Mouse (Mus musculus) spleen, adult 18-20 months (tissue): ENCODE measurements around the gene Iqce.

Experiments used
- DNase-seq, 2 experiments: peaks; one replicate each; pipeline ENCODE4 v3.0.0; 2022; ENCODE audit warnings: mixed read lengths in 2 of 2

The Iqce gene

DNA sequence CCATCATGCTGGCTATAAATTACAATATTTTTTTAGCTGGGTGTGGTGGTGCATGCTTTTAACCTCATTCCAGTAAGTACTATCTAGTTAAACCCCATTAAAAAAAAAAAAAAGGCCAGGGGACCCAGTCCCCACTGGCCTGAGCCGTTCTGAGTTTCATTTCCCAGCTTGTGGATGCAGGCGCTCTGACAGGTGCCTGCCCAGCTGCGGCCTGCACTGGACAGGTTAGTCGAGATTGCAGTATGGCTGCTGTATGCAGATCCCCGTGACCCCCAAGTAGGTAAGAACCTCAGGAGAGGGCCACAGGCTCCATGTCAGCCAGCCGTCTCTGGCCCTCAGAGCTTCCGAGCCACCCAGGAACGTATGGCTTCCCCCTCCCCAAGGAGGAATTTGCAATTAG is 40.8 kb downstream of the Iqce start:
- DNase-seq: no peak

DNA sequence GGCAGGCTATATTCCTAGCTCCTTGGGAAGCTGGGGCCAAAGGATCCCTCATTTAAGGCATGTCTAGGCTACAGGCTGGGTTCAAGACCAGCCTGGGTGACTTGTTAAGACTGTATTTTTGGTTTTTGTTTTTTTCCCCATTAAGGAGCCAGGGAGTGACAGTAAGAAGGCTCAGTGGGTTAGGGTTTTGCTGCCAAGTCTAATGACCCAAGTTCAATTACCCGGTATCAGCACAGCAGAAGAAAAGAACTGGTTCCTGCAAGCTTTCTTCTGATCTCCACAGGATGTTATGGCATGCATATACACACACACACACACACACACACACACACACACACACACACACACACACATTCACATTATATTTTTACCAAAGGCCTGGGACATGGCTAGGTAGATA is 41.8 kb downstream of the Iqce start:
- DNase-seq: no peak

DNA sequence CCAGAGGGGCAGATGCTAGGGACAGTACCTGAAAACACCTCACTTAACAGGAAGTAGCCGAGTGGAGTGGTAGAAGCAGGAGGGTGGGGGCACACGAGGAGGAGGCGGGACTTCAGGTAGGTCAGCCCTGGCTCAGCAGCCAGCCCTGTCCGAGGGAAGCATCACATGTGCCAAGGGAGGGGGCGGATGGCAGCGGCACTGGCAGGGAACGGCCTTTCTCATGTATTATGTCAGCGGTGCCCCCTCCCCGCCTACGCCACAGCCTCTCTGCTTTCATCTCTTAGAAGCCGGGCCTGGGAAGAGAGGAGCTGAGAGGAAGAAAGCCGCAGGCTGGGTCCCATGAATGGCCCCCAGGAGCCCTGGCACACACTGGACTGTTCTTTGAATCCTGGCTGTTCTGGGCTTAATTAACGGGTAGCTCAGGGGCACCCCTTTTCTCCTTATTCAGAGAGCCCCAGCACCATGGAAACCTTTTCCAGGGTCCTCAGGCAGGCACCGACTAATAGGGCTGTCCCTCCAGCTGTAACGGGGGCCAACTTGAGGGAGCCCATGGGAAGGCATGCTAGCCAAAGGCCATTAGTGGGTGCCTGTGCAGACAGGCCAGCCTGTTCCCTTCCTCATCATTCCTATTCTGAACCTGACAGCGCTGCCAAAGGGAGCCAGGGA is 42.4 kb downstream of the Iqce start:
- DNase-seq: no peak

- DNase-seq: no peak
These were observed 47.9 kb downstream of the Iqce start for GRCm38 (mm10) chr5:140654096-140654845.

DNA sequence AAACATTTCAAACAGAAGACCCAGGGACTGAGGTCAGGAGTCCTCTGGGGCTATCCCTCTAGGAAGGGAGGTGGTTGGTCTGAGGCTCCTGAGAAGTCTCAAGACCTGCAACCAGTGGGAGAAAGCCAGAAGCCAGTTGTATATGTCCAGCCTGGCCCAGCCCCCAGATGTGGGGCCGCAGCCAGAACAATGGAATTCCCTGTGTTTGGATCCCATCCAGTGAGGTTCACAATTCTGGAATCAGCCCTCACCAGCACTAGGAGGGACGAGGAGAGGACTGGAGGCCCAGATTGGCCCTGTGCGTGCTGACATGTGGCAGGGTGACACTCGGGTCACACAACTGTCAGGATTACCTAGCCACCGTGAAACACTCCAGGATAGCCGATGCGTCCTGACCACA is 49.6 kb downstream of the Iqce start:
- DNase-seq: no peak

DNA sequence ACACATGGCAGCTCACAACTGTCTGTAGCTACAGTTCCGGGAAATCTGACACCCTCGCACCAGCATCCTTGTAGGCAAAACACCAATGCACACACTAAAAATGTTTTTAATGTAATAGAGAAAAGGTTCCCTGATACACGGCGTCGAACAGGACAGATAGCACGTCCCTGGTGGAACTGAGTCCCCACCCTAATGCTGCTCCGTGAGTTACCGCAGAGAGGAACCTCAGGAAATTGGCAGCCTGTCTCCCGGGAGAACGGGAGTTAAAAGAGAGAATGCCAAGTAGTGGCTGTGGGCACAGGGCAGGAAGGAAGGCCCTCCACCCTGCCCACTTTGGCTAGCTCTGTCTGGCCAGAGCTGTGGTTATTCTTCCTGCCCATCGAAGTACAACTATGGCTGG is 50.9 kb downstream of the Iqce start:
- DNase-seq: no peak

DNA sequence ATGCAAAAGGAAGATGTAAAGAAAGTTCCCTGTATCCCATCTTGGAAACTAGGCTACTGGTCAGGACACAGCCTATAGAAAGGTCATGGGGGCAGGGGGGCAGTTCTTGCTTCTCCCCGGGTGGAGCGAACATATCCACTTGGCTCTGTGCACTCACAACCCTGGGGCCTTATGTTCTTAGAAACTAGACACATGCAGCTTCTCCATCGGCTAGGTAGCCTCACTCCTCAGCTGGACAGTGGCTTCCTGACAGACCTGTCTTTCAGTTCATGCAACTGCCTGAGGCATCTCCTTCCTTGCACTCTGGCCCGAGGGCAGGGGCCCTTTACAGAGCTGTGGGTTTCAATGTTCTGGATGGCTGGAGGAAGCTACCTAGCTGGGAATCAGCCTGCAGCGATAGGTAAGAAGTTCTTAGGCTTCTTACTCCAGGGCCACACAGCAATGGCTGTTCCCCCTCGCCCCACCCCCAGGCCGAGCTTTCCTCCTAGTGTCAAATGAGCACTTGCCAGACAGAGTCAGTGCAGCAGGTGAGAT is 52.2 kb downstream of the Iqce start:
- no peak for DNase-seq

GRCm38 (mm10) chr5:140649101-140649667 is 53.0 kb downstream of the Iqce start:
- peak; percentile 96 to 97 for DNase-seq

GRCm38 (mm10) chr5:140648519-140649100 is 53.6 kb downstream of the Iqce start, which contains the start of gene Ttyh3:
Ttyh3 (minus strand) TSS chr5:140649031.
- no peak for DNase-seq

- DNase-seq: no peak
These were observed 54.2 kb downstream of the Iqce start for GRCm38 (mm10) chr5:140647821-140648518.

DNA sequence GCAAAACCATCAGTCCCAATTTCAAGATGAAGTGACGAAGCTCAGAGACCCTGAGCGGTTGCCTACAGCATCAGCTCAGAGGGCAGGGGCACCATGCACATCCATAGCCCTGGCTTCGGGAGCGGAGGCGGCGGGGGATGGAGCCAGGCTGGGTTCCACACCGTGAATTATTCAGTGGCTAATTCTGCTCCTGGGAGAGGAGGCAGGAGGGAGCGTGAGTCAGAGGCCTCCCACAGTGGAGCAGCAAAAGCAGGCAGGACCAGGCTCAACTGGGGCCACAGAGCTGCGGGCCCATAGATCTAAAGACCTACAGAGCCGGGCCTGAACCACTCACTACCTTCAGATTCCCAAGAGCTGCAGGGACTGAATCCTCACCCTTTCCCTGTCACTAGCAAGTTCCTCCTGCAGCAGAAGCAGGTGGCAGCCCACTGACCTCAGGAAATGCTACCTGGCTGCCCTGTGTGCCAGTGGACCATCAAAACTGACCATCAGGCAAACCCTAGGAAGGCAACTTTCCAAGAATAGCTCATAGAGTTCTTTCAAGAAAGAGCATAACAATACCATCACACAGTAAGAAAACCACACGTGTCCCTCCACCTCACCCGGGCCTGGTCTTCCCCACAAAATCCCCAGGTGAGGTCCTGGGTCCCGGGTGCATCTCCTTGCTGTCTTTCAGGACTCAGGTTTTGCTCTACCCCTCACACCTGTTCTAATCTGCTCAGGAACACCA is 55.0 kb downstream of the Iqce start:
- no peak for DNase-seq

DNA sequence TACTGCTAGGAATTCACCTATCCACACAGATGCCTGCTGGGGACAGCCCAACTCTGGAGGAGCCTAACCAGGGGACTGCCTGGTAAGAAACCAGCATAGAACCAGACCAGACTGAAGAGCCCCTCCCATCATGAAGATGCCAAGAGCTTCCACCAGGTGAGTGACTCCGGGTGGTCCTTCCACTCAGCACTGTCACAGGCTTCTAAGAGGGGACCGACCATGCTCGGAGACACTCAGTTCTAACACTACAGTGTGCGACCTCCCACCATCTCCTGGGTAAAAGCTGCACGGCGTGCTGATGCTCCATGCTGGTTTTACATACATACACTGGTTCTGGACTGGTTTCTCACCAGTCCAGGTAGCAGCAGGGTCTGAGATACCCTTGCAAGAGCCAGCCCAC is 56.0 kb downstream of the Iqce start:
- DNase-seq: no peak

DNA sequence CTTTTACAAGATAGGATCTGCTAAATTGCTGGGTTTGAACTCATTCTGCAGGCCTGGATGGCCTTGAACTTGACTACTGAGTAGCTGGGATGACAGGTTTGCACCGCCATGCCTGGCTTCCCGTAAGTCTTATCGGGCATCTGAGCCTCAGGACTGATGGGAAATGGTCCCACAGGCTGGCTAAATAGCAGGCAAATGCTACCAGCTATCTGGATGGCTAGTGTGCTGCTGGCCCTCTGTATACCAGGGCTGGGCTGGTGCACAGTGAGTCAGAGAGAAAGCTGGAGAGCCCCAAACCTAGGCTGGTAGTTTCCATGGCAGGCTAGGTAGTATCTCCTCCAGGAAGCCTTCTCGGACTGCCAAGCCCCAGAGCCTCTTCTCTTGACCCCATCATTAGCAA is 56.7 kb downstream of the Iqce start:
- no peak for DNase-seq

DNA sequence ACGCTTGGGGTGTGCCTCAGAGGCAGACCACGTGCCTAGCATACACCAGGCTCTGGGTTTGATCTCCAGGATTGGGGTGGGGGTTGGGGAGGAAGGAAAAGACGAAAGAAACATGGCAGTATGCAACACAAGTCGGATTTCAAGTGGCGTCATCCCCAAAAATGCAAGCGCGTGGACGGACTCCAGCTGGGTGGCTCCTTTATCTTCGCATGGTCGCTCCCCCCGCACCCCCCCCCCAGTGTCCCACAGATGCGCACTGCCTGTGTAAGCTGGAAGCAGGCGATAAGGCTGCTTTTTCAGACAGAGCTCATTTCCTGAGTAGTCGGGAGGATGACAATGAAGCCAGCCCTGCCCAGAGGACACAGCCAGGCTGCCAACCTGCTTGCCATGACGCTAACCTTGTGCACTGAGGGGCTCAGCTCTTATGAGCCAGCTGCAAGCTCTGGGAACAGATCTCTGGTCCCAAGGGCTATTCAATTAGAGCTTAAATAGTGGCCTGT is 57.4 kb downstream of the Iqce start:
- no peak for DNase-seq

DNA sequence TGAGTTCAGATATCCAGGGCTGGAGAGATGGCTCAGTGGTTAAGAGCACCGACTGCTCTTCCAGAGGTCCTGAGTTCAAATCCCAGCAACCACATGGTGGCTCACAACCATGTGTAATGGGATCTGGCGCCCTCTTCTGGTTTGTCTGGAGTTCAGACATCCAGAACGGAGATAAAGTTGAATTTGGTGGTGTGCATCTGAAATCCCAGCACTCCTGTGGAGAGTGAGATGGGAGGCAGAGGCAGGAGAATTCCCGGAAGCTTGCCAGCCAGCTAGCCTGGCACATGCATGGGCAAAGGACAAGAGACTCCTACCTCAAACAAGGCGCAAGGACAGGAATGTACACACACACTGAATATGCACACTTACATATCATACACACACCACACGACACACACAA is 57.9 kb downstream of the Iqce start:
- DNase-seq: no peak

GRCm38 (mm10) chr5:140642076-140642475 is 60.1 kb downstream of the Iqce start:
- DNase-seq: peak; percentile 66 to 68

- no peak for DNase-seq
These were observed 60.8 kb downstream of the Iqce start for GRCm38 (mm10) chr5:140641254-140641928.

DNA sequence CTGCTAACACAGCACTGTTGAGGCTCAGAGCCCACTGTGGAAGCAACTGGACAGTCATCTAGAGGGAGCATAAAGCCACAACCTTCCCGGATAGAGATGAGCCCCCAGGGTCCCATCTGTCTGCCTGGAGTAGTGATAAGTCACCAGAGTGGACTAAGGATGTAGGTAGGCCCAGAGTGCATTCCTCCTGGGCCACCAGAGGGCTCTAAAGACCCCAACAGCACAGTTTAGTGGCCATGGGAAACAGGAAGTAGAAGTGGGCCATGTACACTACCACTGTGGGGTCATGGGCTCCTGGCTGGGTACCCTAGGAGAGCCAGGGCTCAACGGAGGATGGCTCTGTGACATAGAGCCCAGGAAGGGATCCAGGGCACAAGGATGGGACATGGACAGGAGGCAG is 61.4 kb downstream of the Iqce start:
- DNase-seq: no peak

DNA sequence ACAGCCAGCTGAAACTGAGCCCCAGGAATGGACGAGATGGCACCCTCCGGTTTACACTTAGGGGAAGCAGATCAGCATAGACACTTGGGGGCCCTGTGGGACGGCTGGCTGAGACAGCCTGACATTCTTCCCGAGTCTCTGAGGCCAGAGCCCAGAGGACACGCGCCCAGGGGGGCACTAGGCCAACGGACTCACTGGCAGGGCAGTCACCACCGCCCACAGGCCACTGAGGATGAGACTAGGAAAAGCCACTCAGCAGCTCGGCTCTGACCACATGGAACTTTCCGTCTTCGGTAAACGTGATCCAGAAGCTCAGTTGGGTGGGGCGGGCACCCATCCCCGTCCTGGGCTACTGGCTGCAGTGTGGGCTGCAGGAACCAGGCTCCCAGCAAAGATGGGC is 62.3 kb downstream of the Iqce start:
- DNase-seq: no peak

DNA sequence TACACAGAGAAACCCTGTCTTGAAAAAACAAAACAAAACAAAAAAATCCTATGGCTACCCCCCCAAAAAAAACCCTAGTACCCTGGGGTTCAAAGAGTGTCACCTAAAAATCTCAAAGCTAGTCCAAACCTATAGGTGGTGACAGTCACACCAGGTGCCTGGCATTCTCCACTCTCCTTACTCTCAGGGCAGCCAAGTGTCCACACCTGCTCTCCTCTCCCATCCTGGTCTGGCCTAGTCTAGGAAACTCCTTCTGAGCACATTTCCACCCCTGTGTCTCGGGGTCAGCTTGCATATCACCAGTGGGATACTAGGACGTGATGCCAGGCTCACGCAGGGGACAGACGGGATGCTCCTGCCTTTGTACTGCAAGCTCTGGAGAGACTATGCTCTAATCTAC is 62.9 kb downstream of the Iqce start:
- no peak for DNase-seq

DNA sequence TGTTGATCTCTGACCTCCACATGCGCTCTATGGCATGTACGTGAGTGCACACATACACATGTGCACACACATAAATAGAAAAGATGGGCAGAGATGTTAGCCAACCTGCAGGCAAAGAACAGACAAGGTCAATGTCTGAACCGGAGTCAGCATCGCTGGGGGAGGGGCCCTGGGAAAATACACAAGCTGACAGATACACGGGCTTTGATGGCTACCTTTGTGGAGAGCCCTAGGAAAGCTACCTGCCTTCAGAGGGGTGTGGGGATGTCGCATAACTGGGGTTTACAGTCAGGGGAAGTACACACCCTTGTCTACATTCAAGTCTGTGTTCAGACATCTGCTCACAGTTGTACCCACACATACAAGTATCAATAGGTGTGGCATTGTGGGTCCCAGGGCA is 63.7 kb downstream of the Iqce start:
- no peak for DNase-seq
